Mouse (Mus musculus) thymus, postnatal 14 days (tissue): ENCODE data around the gene Gm20823.
"Not testable (repeated sequence)": the region's sequence is repeated elsewhere in the genome, so short reads cannot be mapped to it uniquely, and the experiment has no call there.

Experiments
- DNase-seq: peaks from one replicate; pipeline ENCODE4 v3.0.0; 2021

Gene Gm20823

DNA sequence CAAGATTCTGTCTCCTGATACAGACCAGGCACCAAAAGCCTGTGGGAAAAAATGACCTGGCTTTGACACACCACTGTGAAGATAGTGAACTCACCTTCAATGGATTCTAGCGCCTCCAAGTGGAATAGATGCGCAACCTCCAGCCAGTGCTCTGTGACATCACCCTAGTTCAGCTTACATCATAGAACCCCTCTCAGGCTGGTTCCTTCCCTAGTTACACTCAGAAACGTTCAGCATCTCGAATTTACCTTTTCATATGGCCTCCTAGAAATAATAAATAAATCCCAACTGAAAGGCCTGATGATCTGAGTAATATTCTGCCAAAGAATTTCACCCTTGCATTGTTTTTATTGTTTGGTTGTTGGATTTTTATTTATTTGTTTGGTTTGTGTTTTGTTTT, at the start of gene Gm20823:
Gene Gm20823, minus strand, starts transcription at position 101 of the 400 bp plus-strand sequence.
- DNase-seq, result not testable (repeated sequence)
